Mouse (Mus musculus): ENCODE measurements around the gene Fam219b. TPM values are rescaled to one million over a fixed set of nuclear protein-coding genes. Genes with fewer than 3 reads are reported as not detected.

Gene Fam219b
- polyA plus RNA-seq (2015; fragmentation: Nextera tagmentation; extraction: Ambion mirVana) = 23.6 and 24.4 TPM in 2 replicates

GRCm38 (mm10) chr9:57537044-57537727 is at the start of gene Fam219b:
Gene Fam219b (plus strand): TSS chr9:57537528.
- peaks cover 8% of the 10 kb centered on the region; the same call in 1 of the 2 replicates for H3K36me3 ChIP-seq (ENCODE audit: control insufficient read depth, insufficient read depth, low read length)
- ATAC-seq = peak; percentile 93
- WGBS = under 1% methylated on average over 45 of the region's 45 CpGs

DNA sequence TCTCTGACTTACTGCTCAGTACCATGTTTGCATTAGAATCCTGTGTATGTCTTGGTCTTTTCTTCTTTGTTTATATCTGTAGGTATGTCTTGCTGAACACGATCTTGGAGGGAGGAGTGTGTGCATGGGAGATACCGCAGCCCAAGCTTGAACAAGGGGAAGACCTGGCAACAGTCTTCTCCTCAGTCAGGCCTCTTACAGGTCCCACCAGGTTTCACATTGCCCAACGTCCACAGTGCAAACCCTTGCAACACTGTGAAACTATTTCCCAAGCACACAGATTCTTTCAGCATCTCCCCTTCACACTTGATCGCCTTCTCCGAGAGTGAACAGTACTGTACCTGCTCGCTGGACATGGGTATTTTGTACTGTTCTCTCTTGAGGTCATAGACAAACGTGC is 49.5 kb upstream of the Fam219b start:
- H3K4me1 ChIP-seq (ENCODE audit: control insufficient read depth, insufficient read depth, low read depth, low read length) = peaks cover 3% of the 10 kb centered on the region
- no peaks in the 10 kb centered on the region for H3K9me3 ChIP-seq (ENCODE audit: control insufficient read depth, low read length)
- peaks cover 2% of the 10 kb centered on the region; the same call in 1 of the 2 replicates for H3K27me3 ChIP-seq (replicated peaks; ENCODE audit: control insufficient read depth, insufficient read depth, low read length)
- no peak overlapping the region for H3K4me3 ChIP-seq (ENCODE audit: low read length)
- no peak overlapping the region for H3K4me2 ChIP-seq (ENCODE audit: low read length)
- H3K27ac ChIP-seq (ENCODE audit: low read depth, low read length) = no peak overlapping the region
- WGBS = 75% methylated on average over 7 of the region's 7 CpGs
- ATAC-seq = no peak
- no peak overlapping the region for H3K9ac ChIP-seq (ENCODE audit: low read depth, low read length)
- H3K36me3 ChIP-seq (ENCODE audit: control insufficient read depth, insufficient read depth, low read length) = no peaks in the 10 kb centered on the region

More at GRCm38 (mm10) chr9:57537044-57537727, at the start of gene Fam219b:
- H3K4me1 ChIP-seq (ENCODE audit: control insufficient read depth, insufficient read depth, low read depth, low read length) = peaks cover 16% of the 10 kb centered on the region
- H3K27ac ChIP-seq (ENCODE audit: low read depth, low read length) = peak within 1 kb of the TSS; percentile 87
- no peaks in the 10 kb centered on the region for H3K9me3 ChIP-seq (ENCODE audit: control insufficient read depth, low read length)
- H3K9ac ChIP-seq (ENCODE audit: low read depth, low read length) = peak within 1 kb of the TSS; percentile 84
- H3K4me3 ChIP-seq (ENCODE audit: low read length) = peak within 1 kb of the TSS; percentile 68
- H3K27me3 ChIP-seq (replicated peaks; ENCODE audit: control insufficient read depth, insufficient read depth, low read length) = no peaks in the 10 kb centered on the region
- H3K4me2 ChIP-seq (ENCODE audit: low read length) = peak within 1 kb of the TSS; percentile 54

DNA sequence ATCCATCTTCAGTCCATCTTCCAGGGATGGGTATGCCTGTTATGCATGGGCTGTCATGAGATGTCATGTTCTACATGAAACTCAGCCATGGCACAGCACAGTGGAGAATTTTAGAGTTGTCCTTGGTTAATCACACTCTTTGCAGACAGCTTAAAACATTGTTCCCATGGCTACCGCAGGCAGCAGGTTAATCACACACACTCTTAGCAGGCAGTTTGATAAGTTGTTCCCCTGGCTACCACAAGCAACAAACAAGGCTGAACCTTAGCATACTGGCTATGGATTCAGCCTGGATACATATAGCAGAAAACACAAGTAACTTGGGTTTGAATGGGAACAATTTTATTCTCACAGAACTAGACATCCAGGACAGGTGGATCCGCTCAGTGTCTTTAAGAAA is 43.8 kb upstream of the Fam219b start:
- WGBS = 92% methylated on average over 2 of the region's 2 CpGs
- no peaks in the 10 kb centered on the region for H3K36me3 ChIP-seq (ENCODE audit: control insufficient read depth, insufficient read depth, low read length)

GRCm38 (mm10) chr9:57494970-57495369 is 42.4 kb upstream of the Fam219b start:
- ATAC-seq = no peak
- peaks cover 3% of the 10 kb centered on the region; the same call in 1 of the 2 replicates for H3K4me1 ChIP-seq (ENCODE audit: control insufficient read depth, insufficient read depth, low read depth, low read length)
- no peaks in the 10 kb centered on the region for H3K9me3 ChIP-seq (ENCODE audit: control insufficient read depth, low read length)

More for the DNA sequence above, 43.8 kb upstream of the Fam219b start:
- H3K9ac ChIP-seq (ENCODE audit: low read depth, low read length) = no peak overlapping the region
- H3K27ac ChIP-seq (ENCODE audit: low read depth, low read length) = no peak overlapping the region
- no peaks in the 10 kb centered on the region; the same call in 1 of the 2 replicates for H3K27me3 ChIP-seq (replicated peaks; ENCODE audit: control insufficient read depth, insufficient read depth, low read length)
- H3K4me2 ChIP-seq (ENCODE audit: low read length) = no peak overlapping the region
- H3K9me3 ChIP-seq (ENCODE audit: control insufficient read depth, low read length) = no peaks in the 10 kb centered on the region
- ATAC-seq = no peak
- peaks cover under 1% of the 10 kb centered on the region; the same call in 1 of the 2 replicates for H3K4me1 ChIP-seq (ENCODE audit: control insufficient read depth, insufficient read depth, low read depth, low read length)
- H3K4me3 ChIP-seq (ENCODE audit: low read length) = no peak overlapping the region

GRCm38 (mm10) chr9:57497236-57497635 is 40.1 kb upstream of the Fam219b start:
- Histone ChIP-seq H3K4me3 (ENCODE audit: low read length) (no peak overlapping the region), H3K9me3 (ENCODE audit: control insufficient read depth, low read length) (no peaks in the 10 kb centered on the region), H3K9ac (ENCODE audit: low read depth, low read length) (no peak overlapping the region), H3K4me2 (ENCODE audit: low read length) (no peak overlapping the region), H3K27me3 (replicated peaks; ENCODE audit: control insufficient read depth, insufficient read depth, low read length) (peaks cover 7% of the 10 kb centered on the region), H3K27ac (ENCODE audit: low read depth, low read length) (no peak overlapping the region), H3K4me1 (ENCODE audit: control insufficient read depth, insufficient read depth, low read depth, low read length) (peaks cover 17% of the 10 kb centered on the region), H3K36me3 (ENCODE audit: control insufficient read depth, insufficient read depth, low read length) (no peaks in the 10 kb centered on the region)
- ATAC-seq = no peak
- WGBS = 62% methylated on average over 5 of the region's 5 CpGs

More at GRCm38 (mm10) chr9:57494970-57495369, 42.4 kb upstream of the Fam219b start:
- H3K36me3 ChIP-seq (ENCODE audit: control insufficient read depth, insufficient read depth, low read length) = no peaks in the 10 kb centered on the region
- H3K4me2 ChIP-seq (ENCODE audit: low read length) = no peak overlapping the region
- H3K4me3 ChIP-seq (ENCODE audit: low read length) = no peak overlapping the region
- peaks cover 4% of the 10 kb centered on the region; the same call in 1 of the 2 replicates for H3K27me3 ChIP-seq (replicated peaks; ENCODE audit: control insufficient read depth, insufficient read depth, low read length)
- no peak overlapping the region for H3K9ac ChIP-seq (ENCODE audit: low read depth, low read length)
- no peak overlapping the region for H3K27ac ChIP-seq (ENCODE audit: low read depth, low read length)

DNA sequence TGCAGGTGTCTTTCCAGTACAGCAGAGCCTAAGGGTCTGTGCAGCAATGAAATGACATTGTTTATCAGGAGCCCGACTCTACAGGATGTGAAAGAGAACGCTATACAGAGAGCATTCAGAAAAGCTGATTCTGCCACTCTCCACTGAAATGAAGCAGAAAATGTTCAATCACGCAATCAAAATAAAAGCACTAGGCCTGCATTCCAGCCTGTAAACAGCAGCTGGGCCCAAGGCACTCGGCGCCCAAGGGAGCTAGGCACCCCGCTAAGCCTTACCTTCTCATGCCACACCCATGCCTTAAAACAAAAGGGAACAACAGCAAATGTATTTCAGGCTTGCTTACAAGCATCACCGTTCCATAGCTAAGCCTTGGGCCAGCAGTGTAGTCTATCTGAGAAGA is 38.8 kb upstream of the Fam219b start:
- Histone ChIP-seq H3K4me2 (ENCODE audit: low read length) (no peak overlapping the region), H3K4me3 (ENCODE audit: low read length) (no peak overlapping the region), H3K27me3 (replicated peaks; ENCODE audit: control insufficient read depth, insufficient read depth, low read length) (peaks cover 11% of the 10 kb centered on the region), H3K36me3 (ENCODE audit: control insufficient read depth, insufficient read depth, low read length) (no peaks in the 10 kb centered on the region), H3K4me1 (ENCODE audit: control insufficient read depth, insufficient read depth, low read depth, low read length) (peaks cover 30% of the 10 kb centered on the region), H3K9me3 (ENCODE audit: control insufficient read depth, low read length) (no peaks in the 10 kb centered on the region), H3K27ac (ENCODE audit: low read depth, low read length) (peak overlapping the region; percentile 31; the same call in 1 of the 2 replicates), H3K9ac (ENCODE audit: low read depth, low read length) (no peak overlapping the region; the same call in 1 of the 2 replicates)
- WGBS = 40% methylated on average over 7 of the region's 7 CpGs
- ATAC-seq = no peak

DNA sequence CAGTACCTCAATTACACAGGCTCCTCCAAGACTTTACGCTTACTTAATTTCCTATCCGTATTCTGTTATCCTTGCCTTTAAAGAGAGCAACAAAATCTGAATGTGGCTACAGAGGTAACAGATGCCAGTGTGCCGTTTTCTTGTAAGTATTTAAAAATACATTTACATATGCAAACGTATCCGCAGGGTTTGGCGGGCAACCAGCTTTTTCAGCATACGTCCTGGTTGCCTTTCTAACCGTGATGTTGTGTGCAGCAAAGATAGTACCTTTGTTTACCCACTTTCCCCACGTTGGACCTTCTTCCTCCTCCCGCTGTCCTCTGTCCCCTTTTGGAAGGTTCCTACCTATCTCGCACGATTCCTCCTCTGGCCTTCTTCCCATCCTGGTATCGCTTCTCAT is 35.9 kb upstream of the Fam219b start:
- Histone ChIP-seq H3K27ac (ENCODE audit: low read depth, low read length) (peak overlapping the region; percentile 72), H3K4me3 (ENCODE audit: low read length) (peak overlapping the region; percentile 23), H3K9me3 (ENCODE audit: control insufficient read depth, low read length) (no peaks in the 10 kb centered on the region), H3K4me1 (ENCODE audit: control insufficient read depth, insufficient read depth, low read depth, low read length) (peaks cover 49% of the 10 kb centered on the region), H3K27me3 (replicated peaks; ENCODE audit: control insufficient read depth, insufficient read depth, low read length) (peaks cover 25% of the 10 kb centered on the region), H3K4me2 (ENCODE audit: low read length) (peak overlapping the region; percentile 96), H3K9ac (ENCODE audit: low read depth, low read length) (peak overlapping the region; percentile 42; the same call in 1 of the 2 replicates), H3K36me3 (ENCODE audit: control insufficient read depth, insufficient read depth, low read length) (no peaks in the 10 kb centered on the region)
- WGBS = 6% methylated on average over 13 of the region's 13 CpGs
- ATAC-seq = no peak

- peak; percentile 76 for ATAC-seq
Observed at GRCm38 (mm10) chr9:57501861-57502260, 35.5 kb upstream of the Fam219b start.

DNA sequence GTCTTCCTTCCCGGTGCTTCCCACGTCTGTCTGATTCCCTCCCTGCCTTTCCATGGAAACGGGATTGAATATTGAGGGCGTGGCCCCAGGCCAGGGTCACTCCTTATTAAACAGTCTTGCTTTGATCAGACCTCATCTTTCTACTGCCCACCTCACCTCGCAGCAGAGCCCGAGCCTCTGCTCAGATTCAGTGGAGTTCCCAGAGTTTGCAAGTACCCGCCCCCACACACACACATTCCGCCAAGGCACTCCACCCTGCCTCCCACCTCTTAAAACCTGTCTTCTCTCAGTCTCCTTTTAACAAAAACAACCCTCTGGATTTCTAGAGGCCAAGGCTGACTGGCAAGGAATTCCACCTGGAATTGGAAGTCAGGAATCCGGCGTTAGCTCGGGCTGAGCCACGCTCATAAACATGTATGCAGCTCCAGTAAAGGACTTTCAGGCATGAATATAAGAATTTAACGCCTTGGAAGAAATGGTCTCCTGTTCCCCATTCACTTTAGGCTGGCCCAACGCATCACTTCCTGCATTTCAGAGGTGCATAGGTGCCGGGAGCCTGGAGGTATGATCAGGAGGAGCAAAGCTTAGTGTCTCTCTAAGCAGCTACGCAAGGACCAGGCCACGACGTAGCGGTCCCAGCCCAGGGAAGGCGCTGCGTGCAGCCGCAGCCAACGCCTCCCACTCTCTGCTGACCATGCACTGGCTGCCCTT is 34.3 kb upstream of the Fam219b start:
- no peak overlapping the region for H3K27ac ChIP-seq (ENCODE audit: low read depth, low read length)
- H3K4me3 ChIP-seq (ENCODE audit: low read length) = peak overlapping the region; percentile 48
- H3K4me1 ChIP-seq (ENCODE audit: control insufficient read depth, insufficient read depth, low read depth, low read length) = peaks cover 49% of the 10 kb centered on the region
- H3K9ac ChIP-seq (ENCODE audit: low read depth, low read length) = peak overlapping the region; percentile 68
- H3K4me2 ChIP-seq (ENCODE audit: low read length) = peak overlapping the region; percentile 96
- H3K36me3 ChIP-seq (ENCODE audit: control insufficient read depth, insufficient read depth, low read length) = no peaks in the 10 kb centered on the region
- peaks cover 25% of the 10 kb centered on the region for H3K27me3 ChIP-seq (replicated peaks; ENCODE audit: control insufficient read depth, insufficient read depth, low read length)
- no peaks in the 10 kb centered on the region for H3K9me3 ChIP-seq (ENCODE audit: control insufficient read depth, low read length)
- ATAC-seq = no peak
- WGBS = 3% methylated on average over 23 of the region's 23 CpGs

More at GRCm38 (mm10) chr9:57501861-57502260, 35.5 kb upstream of the Fam219b start:
- Histone ChIP-seq H3K4me2 (ENCODE audit: low read length) (peak overlapping the region; percentile 96), H3K27ac (ENCODE audit: low read depth, low read length) (peak overlapping the region; percentile 72), H3K9ac (ENCODE audit: low read depth, low read length) (peak overlapping the region; percentile 42; the same call in 1 of the 2 replicates), H3K36me3 (ENCODE audit: control insufficient read depth, insufficient read depth, low read length) (no peaks in the 10 kb centered on the region), H3K4me3 (ENCODE audit: low read length) (peak overlapping the region; percentile 23), H3K27me3 (replicated peaks; ENCODE audit: control insufficient read depth, insufficient read depth, low read length) (peaks cover 25% of the 10 kb centered on the region), H3K4me1 (ENCODE audit: control insufficient read depth, insufficient read depth, low read depth, low read length) (peaks cover 49% of the 10 kb centered on the region), H3K9me3 (ENCODE audit: control insufficient read depth, low read length) (no peaks in the 10 kb centered on the region)
- under 1% methylated on average over 20 of the region's 20 CpGs for WGBS
